Mouse (Mus musculus): ENCODE results near the gene Nabp1.
A peak's percentile ranks its signal among the peaks of the same experiment; 100 is the strongest.

DNA sequence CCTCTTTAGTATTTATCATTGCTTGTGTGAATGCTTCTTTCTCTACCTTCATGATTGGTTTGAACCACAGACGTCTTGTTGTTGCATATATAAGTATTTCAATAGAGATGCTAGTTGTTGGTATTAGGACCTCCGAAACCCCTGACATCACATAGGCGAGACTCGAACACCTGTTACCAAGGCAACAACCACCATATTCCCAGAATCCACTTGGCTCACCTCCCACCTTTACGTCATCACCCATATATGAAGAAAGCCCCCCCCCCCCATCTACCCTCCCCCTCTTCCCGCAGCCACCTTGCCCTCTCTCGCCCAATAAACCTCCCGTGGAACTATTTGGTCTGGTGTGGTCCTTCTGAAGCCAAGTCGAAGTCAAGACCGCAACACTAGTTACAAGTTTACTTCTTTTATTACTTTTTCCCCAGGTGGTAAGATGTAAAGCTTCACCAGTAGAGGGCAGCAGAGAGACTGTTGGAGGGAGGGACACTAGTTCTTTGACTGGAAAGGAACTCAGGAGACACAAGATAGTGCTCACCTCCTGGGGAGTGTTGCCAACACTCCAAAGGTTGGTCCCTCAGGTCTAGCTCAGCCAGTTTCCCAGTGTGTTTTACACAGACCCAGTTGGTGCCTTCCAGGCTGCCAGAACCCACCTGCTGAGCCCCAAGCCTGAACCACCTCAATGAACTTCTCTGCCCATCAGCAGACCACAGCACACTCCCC lies 19.3 kb downstream of the Nabp1 start:
- TF ChIP-seq CTCF (IDR thresholded peaks at IDR 0.05; ENCODE audit: borderline replicate concordance, extremely low read depth, insufficient read depth, insufficient read length) (peak; percentile 58; the same call in 1 of the 2 replicates), POLR2A (IDR thresholded peaks at IDR 0.05; ENCODE audit: borderline replicate concordance, extremely low read depth, insufficient read depth, insufficient read length, poor library complexity, severe bottlenecking) (no peak)

Measured in brain, embryonic 14.5 days (tissue).